Mouse (Mus musculus): ENCODE results near the gene Meis3. TPM values are rescaled to one million over a fixed set of nuclear protein-coding genes. Genes with fewer than 3 reads are reported as not detected.

The Meis3 gene
- total RNA-seq, 2 experiments from 2014 or later: 6.1 to 6.5 TPM

DNA sequence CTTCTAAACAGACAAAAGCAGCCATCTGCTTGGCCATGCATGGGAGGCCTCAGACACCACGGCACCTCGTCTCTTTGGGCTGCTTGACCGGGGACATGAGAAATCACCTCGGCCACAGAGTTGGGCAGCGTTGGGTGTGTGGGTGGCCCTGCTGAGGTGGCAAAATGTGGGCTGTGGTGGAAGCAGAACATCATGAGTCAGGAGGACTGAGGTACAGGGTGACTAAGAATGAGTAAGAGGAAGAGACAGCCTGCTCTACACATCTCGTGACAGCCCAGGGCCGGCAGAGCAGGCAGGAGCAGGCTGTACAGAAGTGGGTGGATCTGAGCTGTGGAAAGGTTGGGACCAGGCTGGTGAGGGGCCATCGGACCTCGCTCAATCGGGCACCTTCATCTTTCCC, 32.6 kb downstream of the Meis3 start:
- intact Hi-C loops (cut with DNase I): no loop called here
- peak; percentile 15 to 17 for DNase-seq

DNA sequence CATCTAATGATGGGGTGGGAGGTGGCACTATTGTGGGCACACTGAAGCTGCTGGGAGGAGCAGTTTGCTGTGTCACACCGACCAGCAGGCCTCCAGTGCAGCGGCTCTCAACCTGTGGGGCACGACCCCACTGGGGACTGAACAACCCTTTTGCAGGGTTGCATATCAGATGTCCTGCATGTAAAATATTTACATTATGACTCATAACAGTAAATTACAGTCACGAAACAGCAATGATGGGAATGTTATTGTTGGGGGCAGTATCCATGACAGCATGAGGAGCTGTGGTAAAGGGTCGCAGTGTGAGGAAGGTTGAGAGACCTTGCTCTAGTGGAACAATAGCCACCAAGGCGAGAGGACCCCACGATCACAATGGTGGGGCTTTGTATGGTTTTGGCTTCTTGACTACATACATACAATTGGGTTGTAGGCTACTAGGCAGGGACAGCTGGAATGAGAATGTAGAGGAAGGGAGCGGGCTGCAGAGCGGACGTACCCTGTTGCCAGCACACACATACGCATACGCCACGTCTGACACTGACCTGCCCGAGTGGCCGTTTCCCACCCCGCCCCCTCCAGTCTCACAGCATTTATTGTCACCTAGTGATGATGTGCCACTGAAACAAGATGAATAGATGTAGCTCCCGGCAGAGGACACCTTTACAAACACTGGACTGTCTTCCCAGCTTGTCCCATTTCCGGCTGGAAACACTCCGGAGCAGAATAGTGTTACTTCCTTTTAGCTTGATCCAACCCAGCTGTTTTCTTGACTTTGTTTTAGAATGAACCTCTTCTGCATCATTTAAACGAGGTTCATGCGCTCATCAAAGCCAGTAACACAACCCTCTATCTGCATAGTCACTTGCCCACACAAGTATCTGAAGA, 34.1 kb downstream of the Meis3 start:
- intact Hi-C loops (cut with DNase I): no loop called here
- DNase-seq: no peak

DNA sequence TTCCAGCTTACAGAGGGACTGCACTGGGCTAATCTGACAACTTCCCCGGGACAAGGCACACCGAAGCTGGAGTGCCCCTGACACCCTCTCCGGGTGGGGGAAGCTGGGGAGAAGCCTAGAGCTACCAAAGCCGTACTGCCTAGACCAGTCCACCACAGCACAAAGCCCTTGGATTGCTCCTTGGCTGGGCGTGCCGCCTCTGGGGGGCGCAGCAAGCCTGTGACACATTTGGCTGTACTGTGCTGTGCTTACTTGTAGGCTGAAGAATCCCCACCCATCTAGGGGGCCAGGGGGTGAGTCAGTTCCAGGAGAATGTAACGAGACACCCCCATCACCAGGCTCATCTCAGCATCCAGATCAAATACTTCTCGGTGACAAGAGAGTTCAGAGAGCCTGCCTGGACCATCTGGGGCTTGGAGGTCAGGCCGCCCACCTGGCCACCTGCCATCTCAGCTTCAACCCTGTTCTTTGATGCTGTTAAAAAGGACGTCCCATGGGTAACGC, 36.0 kb downstream of the Meis3 start:
- DNase-seq: peak; percentile 20 to 31
- intact Hi-C loops (cut with DNase I): loop anchor here (5.0 kb wide), 1 partner anchor 51 kb away; no protein-coding TSS in a partner anchor

DNA sequence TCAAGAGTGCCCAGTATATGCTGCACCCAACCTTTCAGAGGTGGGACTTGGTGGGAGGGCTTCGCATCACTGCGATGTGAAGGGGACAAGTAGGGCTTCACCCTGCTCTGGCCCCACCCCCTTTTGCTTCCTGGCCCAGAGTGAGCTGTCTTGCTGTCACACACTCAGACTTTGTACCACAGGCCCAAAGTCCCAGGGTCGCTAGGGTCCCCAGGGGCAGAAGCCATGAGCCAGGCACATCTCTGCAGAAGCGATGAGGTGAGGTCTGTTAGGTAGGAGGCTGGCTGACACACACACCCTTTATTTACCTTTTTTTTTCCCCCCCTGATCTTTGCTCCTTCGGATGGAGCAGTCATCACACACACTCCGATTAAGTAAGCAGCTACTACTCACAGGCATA, 38.3 kb downstream of the Meis3 start:
- intact Hi-C loops (cut with DNase I): loop anchor here (5.0 kb wide), 1 partner anchor 49 kb away; no protein-coding TSS in a partner anchor
- DNase-seq: no peak

DNA sequence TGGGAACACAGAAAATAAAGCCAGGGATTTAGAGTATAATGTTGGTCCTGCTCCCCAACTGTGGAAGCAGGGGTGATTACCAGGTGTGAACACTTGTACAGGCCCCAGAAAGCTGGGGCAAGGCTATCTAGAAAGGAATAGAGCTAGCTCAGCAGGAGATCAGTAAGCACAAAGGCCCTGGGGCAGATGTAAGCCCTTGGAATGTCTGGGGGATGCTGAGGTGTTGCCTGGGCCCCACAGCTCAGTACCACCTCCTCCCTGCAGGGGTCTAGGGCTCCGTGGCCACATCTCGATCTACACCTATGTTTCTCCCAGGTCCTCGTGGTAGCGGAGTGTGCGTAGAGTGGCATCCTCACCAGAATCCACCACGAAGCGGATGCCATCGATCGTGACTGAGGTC, 39.1 kb downstream of the Meis3 start:
- DNase-seq: no peak
- intact Hi-C loops (cut with DNase I): loop anchor here (5.0 kb wide), 1 partner anchor 48 kb away; no protein-coding TSS in a partner anchor

DNA sequence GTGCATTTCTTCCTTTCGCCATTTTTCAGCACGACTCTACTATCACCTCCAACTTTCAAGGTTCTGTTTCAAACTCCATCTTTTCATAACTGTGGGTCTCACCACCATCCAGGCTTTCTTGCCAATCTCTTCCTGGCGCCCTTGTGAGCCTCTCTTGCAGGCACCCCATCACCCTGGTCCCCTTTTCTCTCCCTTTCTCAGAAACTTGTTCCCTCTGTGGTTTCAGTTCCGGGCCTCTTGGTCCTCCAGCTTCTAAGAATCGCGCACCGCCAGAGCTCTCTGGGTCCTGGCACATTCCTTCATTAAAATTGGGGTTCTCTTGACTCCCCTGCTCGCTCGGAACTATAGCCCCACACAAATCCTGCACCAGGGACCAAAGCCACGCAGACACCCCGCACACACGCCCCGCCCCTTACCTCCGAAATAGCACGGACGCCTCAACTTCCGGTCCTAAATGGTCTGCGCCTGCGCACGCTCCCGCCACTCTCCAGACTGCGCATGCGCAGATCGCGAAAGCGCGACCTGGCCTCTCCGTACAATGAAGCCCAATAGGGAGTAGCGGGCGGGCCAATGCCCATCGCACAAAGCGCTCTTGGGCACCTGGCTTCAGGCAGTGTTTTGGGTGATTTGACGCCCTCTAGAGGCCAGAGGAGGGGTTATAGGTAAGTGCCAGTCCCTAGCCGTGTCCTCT, 46.8 kb downstream of the Meis3 start, which contains the start of gene Dhx34:
TSS of gene Dhx34 (minus strand) at position 456 of the 691 bp plus-strand sequence.
- peak; percentile 96 to 97 for DNase-seq
- intact Hi-C loops (cut with DNase I): no loop called here

DNA sequence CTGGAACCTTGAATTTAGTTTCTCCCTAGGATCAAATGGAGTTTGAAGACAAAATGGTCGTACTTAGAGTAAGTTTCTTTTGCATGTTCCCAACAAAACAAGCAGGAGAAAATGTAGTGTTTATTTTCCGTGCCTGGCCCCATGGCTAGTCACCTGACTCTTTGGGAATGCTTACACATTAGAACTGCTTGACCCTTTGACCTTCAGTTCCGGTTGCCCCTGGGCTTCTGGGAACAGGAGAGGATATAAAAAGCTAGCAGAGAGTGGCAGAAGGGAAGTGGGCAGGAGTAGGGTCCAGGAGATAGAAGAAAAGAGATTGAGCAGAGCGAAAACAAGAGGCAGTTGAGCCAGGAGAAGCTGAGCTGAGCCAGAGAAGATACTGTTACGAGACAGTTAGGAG, 55.0 kb downstream of the Meis3 start:
- intact Hi-C loops (cut with DNase I): no loop called here
- DNase-seq: peak; percentile 16 to 34

Other genes with a start within 250 kb of the Meis3 start
- gene Nop53, start 229.0 kb upstream of the Meis3 start, total RNA-seq (2021): 100 to 1,000 TPM; 152 to 153 TPM
- 100 to 1,000 TPM; 224 to 236 TPM for gene Ehd2, start 207.5 kb upstream of the Meis3 start, total RNA-seq (2021)
- 1 to 10 TPM; 9.3 to 9.6 TPM for gene Bicra, start 127.2 kb upstream of the Meis3 start, total RNA-seq (2021)
- not detected for gene Zfp541, start 113.3 kb upstream of the Meis3 start, total RNA-seq (2021)
- 100 to 1,000 TPM in 1 of 2 experiments, 10 to 100 TPM in 1; 93.2 to 100 TPM for gene Napa, start 76.6 kb upstream of the Meis3 start, total RNA-seq (2021)
- 10 to 100 TPM; 24.1 to 27.7 TPM for gene Kptn, start 55.2 kb upstream of the Meis3 start, total RNA-seq (2021)
- 1 to 10 TPM; 1.3 to 1.4 TPM for gene Slc8a2, start 45.3 kb upstream of the Meis3 start, total RNA-seq (2021)
- gene Dhx34, start 46.9 kb downstream of the Meis3 start, total RNA-seq (2021): 1 to 10 TPM; 7.5 to 9.9 TPM
- under 1 TPM; 0.38 to 0.50 TPM for gene C5ar2, start 69.1 kb downstream of the Meis3 start, total RNA-seq (2021)
- gene C5ar1, start 84.5 kb downstream of the Meis3 start, total RNA-seq (2021): 1 to 10 TPM; 4.6 to 4.8 TPM
- gene Inafm1, start 98.5 kb downstream of the Meis3 start, total RNA-seq (2021): 10 to 100 TPM; 15.6 to 15.7 TPM
- 10 to 100 TPM; 38.2 to 39.1 TPM for gene Ccdc9, start 111.7 kb downstream of the Meis3 start, total RNA-seq (2021)
- 1 to 10 TPM; 9.5 to 9.8 TPM for gene Bbc3, start 133.3 kb downstream of the Meis3 start, total RNA-seq (2021)
- gene Sae1, start 212.7 kb downstream of the Meis3 start, total RNA-seq (2021): 10 to 100 TPM; 64.9 to 69.5 TPM
- 10 to 100 TPM; 37.8 TPM for gene Zc3h4, start 225.8 kb downstream of the Meis3 start, total RNA-seq (2021)

Data from heart, postnatal 10 days (tissue).